Mouse (Mus musculus) c-Kit-positive CD71-positive TER-119-negative erythroid progenitor cells, embryonic 14.5 days (primary cell): Measurements from ENCODE around the gene Rnft1.
"Not testable (repeated sequence)": the region's sequence is repeated elsewhere in the genome, so short reads cannot be mapped to it uniquely, and the experiment has no call there.

ENCODE experiments used
- DNase-seq: peaks from one replicate; pipeline ENCODE4 v3.0.0-alpha.2; 2013; ENCODE audit warnings: low read depth

Rnft1 gene

DNA sequence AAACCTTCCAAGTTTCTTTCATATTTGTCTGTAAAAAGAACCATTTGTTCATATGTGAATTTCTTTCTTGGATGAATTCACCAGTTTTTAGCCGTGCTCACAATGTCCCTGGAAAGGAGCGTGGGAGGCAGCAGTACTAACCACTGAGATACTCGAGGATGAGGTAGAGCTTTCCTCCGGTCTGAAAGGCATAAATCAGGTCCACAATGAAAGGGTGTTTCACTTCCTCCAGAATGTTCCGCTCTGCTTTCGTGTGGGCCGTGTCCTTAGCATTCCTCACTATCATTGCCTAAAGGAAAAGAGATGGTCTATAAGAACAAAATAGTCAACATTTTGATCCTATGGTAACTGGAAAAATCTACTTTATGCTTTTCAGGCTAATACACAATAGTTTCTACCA lies 35.3 kb downstream of the Rnft1 start:
- DNase-seq: no peak

- no peak for DNase-seq
Measured at GRCm38 (mm10) chr11:86527528-86527927, 43.1 kb downstream of the Rnft1 start.

DNA sequence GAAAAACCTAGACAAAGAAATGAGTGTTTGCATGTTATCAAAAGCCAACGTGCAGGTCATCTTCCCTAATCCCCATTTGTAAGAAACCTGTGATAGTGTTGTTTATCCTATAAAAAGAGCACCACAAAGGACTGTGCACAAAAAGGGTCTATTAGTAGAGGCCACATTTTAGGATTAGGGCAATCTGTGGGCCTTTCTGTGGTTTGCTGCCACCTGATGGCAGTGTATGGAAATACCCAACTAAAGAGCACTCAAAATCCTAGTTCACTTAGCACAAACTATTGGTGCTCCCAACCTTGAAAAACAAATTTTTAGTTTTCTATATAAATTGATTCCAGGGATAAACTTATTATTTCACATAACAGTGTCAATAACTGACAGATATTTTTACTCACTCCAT lies 48.4 kb downstream of the Rnft1 start:
- no peak for DNase-seq

DNA sequence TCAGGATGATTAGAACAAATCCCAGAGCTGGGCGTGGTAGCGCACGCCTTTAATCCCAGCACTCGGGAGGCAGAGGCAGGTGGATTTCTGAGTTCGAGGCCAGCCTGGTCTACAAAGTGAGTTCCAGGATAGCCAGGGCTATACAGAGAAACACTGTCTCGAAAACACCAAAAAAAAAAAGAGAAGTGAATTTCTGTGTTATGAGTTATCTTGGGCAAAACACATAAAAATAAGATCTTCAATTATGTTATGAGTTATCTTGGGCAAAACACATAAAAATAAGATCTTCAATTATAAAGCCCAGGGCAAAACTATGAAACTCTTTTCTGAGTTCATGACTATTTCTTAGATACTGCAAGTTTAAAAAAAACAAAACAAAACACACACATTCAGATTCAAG lies 48.8 kb downstream of the Rnft1 start:
- not testable (repeated sequence) for DNase-seq

DNA sequence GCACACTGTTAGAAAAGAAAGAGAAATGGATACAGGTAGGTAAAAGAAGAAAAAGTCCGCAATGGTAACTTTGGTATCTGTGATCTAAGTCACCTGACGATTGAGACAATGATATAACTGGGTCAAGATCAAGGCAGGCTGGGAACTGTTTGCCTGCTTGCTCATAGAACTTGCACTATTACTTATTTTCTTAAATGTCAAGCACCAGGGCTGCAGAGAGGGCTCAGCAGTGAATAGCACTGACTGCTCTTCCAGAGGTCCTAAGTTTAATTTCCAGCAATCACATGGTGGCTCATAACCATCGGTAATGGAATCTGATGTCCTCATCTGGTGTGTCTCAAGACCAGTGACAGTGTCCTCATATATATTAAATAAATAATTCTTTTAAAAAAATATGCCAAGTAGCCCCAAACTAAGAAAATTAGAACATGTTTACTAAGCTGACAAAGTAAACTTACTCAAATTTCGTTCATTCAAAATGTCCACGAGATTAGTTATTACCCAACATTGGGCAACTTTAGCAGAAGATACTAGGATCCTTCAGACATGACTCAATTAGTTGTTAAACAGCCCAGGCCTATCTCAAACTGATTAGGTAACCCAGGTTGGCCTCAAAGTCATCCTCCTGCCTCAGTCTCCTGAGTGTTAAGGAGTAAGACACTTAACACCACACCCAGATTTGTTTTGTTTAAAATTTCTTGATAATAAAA lies 49.9 kb downstream of the Rnft1 start:
- no peak for DNase-seq

GRCm38 (mm10) chr11:86538786-86539185 lies 54.3 kb downstream of the Rnft1 start:
- DNase-seq: no peak

GRCm38 (mm10) chr11:86539716-86540475 lies 55.4 kb downstream of the Rnft1 start:
- no peak for DNase-seq

DNA sequence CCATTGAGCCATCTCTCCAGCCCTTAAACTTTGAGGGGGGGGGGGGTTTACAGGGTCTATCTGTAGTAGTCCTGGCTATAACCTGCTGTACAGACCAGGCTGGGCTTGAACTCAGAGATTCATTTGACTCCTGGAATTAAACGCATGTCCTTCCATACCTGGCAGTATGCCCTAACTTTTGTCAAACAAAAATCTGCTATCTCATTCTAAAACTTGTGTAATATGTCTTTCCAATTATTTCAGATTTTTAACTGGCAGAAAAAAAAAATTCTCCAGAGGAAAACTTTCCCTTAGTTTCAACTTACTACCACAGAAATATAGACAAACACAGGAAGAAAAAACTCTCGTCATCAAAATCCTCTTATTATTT lies 56.0 kb downstream of the Rnft1 start:
- no peak for DNase-seq

DNA sequence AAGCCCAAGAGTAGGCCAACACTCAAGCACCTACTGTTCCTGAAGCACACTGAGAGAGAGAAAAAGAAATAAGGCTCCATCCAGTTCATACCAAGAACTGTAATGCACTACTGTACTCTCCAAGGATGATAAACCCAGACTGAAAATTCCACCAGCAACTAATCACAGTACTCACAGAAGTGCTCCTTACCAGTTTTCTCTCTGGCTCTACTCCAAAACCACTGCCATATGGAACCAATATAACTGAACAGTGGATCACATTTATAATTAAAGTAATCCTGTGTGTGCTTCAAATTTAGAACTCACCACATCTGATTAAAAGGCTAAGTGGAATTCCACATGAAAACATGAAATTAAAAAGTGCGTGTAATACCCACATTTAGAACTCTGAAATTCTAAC lies 58.4 kb downstream of the Rnft1 start:
- DNase-seq: no peak

DNA sequence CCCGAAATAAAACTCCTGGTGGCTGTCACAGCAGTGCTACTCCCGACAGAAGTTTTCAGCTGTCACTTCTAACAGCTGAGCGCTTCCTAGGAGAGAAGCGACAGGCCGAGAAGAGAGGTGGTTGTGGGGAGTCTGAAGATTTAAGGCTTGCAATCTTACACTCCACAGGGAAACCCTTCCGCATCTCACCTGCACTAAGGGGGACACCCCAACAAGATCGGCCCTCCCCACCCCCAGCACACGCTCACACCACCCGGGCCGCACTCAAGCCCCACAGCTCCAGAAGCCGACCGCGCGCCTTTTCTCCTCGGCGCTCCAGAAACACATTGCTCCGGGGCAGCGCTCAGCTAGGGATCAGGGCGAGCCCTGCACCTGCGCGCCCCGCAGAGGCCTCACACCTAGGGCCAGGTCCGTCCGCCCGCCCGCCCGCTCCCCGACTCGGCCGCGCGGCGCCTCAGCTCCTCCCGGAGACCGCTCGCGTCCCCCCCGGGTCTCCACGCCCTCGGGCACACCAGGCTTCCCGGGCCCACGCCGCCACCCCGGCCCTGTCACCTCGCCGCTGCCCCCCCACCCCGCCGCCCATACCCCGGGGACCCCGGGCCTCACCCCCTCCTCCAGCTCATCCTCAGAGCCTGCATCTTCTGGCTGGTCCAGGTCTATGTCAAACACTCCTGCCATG lies 59.6 kb downstream of the Rnft1 start:
- no peak for DNase-seq

DNA sequence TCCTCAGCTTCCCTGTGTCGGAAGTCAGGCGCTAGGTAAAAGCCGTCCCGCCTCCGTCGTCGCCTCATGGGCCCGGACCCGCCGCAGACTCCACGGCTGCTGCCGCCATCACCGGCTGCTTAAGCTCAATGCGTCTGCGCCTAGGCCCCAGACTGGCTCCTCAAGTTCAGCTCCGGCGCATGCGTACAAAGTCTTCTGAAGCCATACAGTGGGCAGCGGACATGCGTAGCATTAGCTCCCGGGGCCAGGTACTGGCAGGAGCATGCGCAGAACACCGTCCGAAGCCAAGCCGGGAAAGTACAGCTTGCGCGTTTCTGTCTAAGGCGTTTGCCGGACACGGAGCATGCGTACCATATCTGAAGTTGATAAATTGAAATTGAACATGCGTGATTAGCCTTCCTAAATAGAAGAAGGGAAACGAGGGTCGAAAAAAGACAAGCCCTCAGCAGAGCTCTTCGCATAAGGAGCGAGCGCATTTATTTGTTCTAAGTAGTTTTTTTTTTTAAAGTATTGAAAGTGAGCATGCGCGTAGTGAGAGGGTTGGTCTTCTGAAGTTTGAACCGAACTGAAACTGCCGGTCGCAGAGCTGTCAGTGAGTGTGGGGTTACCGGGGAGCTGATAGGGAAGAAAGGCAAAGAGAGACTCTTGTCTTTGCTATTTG lies 60.3 kb downstream of the Rnft1 start, which contains the start of the genes Rps6kb1 and Tubd1:
Gene Rps6kb1, minus strand, starts transcription at position 167 of the 661 bp plus-strand sequence.
Gene Tubd1, plus strand, starts transcription at position 353 of the 661 bp plus-strand sequence.
- peak; percentile 99 for DNase-seq

DNA sequence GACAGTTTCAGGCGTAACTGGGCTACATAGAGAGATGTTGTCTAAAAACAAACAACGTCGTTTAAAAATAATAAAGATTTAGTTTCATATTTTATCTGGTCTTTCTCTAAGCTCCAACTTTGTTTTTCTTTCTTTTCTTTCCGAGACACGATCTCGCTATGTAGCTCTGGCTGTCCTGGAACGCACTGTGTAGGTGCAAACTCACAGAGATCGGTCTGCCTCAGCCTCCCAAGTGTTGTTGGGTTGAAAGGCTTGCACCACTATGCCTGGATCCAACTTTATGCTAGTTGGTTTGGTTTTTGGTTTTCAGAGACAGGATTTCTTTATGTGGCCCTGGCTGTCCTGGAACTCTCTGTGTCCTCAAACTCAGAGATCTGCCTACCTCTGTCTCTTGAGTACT lies 61.1 kb downstream of the Rnft1 start:
- no peak for DNase-seq

GRCm38 (mm10) chr11:86547412-86547811 lies 63.0 kb downstream of the Rnft1 start:
- no peak for DNase-seq
